Mouse (Mus musculus) hematopoietic stem cell, adult 5-6 weeks (primary cell): Measurements from ENCODE around the gene Zfp473. TPM values are rescaled to one million over a fixed set of nuclear protein-coding genes. Genes with fewer than 3 reads are reported as not detected.
A peak's percentile ranks its signal among the peaks of the same experiment; 100 is the strongest.
"Not testable (repeated sequence)": the region's sequence is repeated elsewhere in the genome, so short reads cannot be mapped to it uniquely, and the experiment has no call there.

ENCODE experiments used
- ATAC-seq, 2 experiments: fragments of 125-278 bp in 1 of 2; replicated peaks in 1 of 2; 2 replicates each; pipeline ENCODE4 v1.8.0; 2016 to 2017; ENCODE audit warnings: inconsistent platforms in 2 of 2, mild to moderate bottlenecking in 2 of 2, moderate number of reproducible peaks in 2 of 2, low read depth in 1 of 2, moderate TSS enrichment in 1 of 2; ENCODE audit not compliant: low FRiP score in 2 of 2, poor library complexity in 2 of 2, severe bottlenecking in 2 of 2, insufficient read depth in 1 of 2, low TSS enrichment in 1 of 2
- total RNA-seq: library from RNA; stranded (forward); fragments of 172-1452, 232-1000 nt; gene quantifications from 2 replicates; pipeline ENCODE4 v1.2.3, GENCODE M21; 2017

The Zfp473 gene
- 3.5 and 3.9 TPM in 2 replicates for total RNA-seq

GRCm38 (mm10) chr7:44750950-44751349, at the start of gene Zfp473:
TSS of gene Zfp473 (minus strand) at chr7:44751050.
- ATAC-seq, result not testable (repeated sequence)

- no peak for ATAC-seq
These were observed 41.9 kb upstream of the Zfp473 start for GRCm38 (mm10) chr7:44792781-44793180.

- no peak for ATAC-seq
These were observed 39.2 kb upstream of the Zfp473 start for GRCm38 (mm10) chr7:44790066-44790465.

- ATAC-seq, result no peak
These were observed 38.7 kb upstream of the Zfp473 start for GRCm38 (mm10) chr7:44789531-44789930.

GRCm38 (mm10) chr7:44780101-44780500, 29.3 kb upstream of the Zfp473 start:
- no peak for ATAC-seq

GRCm38 (mm10) chr7:44776849-44777498, 26.1 kb upstream of the Zfp473 start:
- ATAC-seq, result no peak

GRCm38 (mm10) chr7:44772591-44773204, 21.8 kb upstream of the Zfp473 start:
- no peak for ATAC-seq

GRCm38 (mm10) chr7:44770046-44770578, 19.3 kb upstream of the Zfp473 start:
- 0 out of 4 replicates have a peak, but pooled peaks of 1 of the 2 experiments have one; percentile 16 for ATAC-seq

- ATAC-seq, result no peak
These were observed 17.3 kb upstream of the Zfp473 start for GRCm38 (mm10) chr7:44768129-44768528.

GRCm38 (mm10) chr7:44760366-44760765, 9.5 kb upstream of the Zfp473 start:
- ATAC-seq, result no peak

GRCm38 (mm10) chr7:44757164-44757563, 6.3 kb upstream of the Zfp473 start:
- no peak for ATAC-seq

GRCm38 (mm10) chr7:44748101-44749044, 2.5 kb downstream of the Zfp473 start, which contains the start of gene Vrk3:
TSS of gene Vrk3 (plus strand) at chr7:44748413.
- peak; percentile 95 to 96 for ATAC-seq

- ATAC-seq, result no peak
These were observed 3.7 kb downstream of the Zfp473 start for GRCm38 (mm10) chr7:44747115-44747514.

- ATAC-seq, result peak; percentile 64 to 79
These were observed 5.8 kb downstream of the Zfp473 start for GRCm38 (mm10) chr7:44745076-44745475.

- no peak for ATAC-seq
These were observed 6.6 kb downstream of the Zfp473 start for GRCm38 (mm10) chr7:44744270-44744669.

GRCm38 (mm10) chr7:44741361-44741760, 9.5 kb downstream of the Zfp473 start:
- ATAC-seq, result 0 out of 4 replicates have a peak, but pooled peaks of 1 of the 2 experiments have one; percentile 23

- no peak for ATAC-seq
These were observed 17.1 kb downstream of the Zfp473 start for GRCm38 (mm10) chr7:44733723-44734122.
